Mouse (Mus musculus) CH12.LX (cell line): ENCODE data around the gene Tekt3. TPM values are rescaled to one million over a fixed set of nuclear protein-coding genes. Genes with fewer than 3 reads are reported as not detected.

ENCODE experiments used
- DNase-seq: peaks from one replicate; pipeline ENCODE4 v3.0.0-alpha.2; 2013; ENCODE audit errors: extremely low read depth
- H3K27ac ChIP-seq: 2 replicates; pipeline ENCODE4 v1.5.1; 2012; ENCODE audit warnings: low read depth, mild to moderate bottlenecking, control low read depth, moderate library complexity; ENCODE audit not compliant: insufficient read depth
- H3K27me3 ChIP-seq: replicated peaks from 2 replicates; pipeline ENCODE3; 2012; ENCODE audit warnings: inconsistent platforms
- H3K36me3 ChIP-seq, 2 experiments: replicated peaks in 1 of 2; 2 replicates each; pipeline versions ENCODE3 to v1.6.1; 2012; ENCODE audit warnings: inconsistent platforms in 1 of 2, low read length in 1 of 2, mild to moderate bottlenecking in 1 of 2, mixed read lengths in 1 of 2, moderate library complexity in 1 of 2; ENCODE audit not compliant: control insufficient read depth in 1 of 2, insufficient read depth in 1 of 2
- H3K4me1 ChIP-seq, 2 experiments: 2 replicates each; pipeline ENCODE4 v1.6.1; 2012; ENCODE audit warnings: inconsistent platforms in 1 of 2, moderate library complexity in 1 of 2; ENCODE audit not compliant: insufficient read depth in 2 of 2, control insufficient read depth in 1 of 2
- H3K4me2 ChIP-seq: 2 replicates; pipeline ENCODE4 v1.6.1; 2012; ENCODE audit warnings: low read depth, mild to moderate bottlenecking, control low read depth; ENCODE audit not compliant: poor library complexity, insufficient read depth, severe bottlenecking
- H3K4me3 ChIP-seq, 3 experiments: fragments of 150-350 bp in 1 of 3; sonication (generic) in 1 of 3; replicated peaks in 1 of 3; 2 replicates each; pipeline versions ENCODE3 to v1.5.1; 2011 to 2012; ENCODE audit warnings: low read depth in 2 of 3, low read length in 2 of 3, mild to moderate bottlenecking in 2 of 3, moderate library complexity in 2 of 3, control low read depth in 1 of 3, improper control_type of control experiment in 1 of 3, inconsistent platforms in 1 of 3, mixed read lengths in 1 of 3; ENCODE audit not compliant: poor library complexity in 1 of 3
- H3K79me2 ChIP-seq: replicated peaks from 2 replicates; pipeline ENCODE4 v1.6.1; 2012; ENCODE audit warnings: mild to moderate bottlenecking, moderate library complexity; ENCODE audit not compliant: control insufficient read depth, poor library complexity, insufficient read depth, severe bottlenecking; ENCODE audit errors: extremely low read depth
- H3K9ac ChIP-seq: 2 replicates; pipeline ENCODE4 v1.6.1; 2012; ENCODE audit warnings: low read depth, mild to moderate bottlenecking, control low read depth, moderate library complexity; ENCODE audit not compliant: insufficient read depth
- H3K9me3 ChIP-seq: replicated peaks from 2 replicates; pipeline ENCODE3; 2012; ENCODE audit warnings: low read length, inconsistent platforms, mixed read lengths
- BHLHE40 ChIP-seq: IDR thresholded peaks from 2 replicates; pipeline ENCODE4 v1.6.1; 2011; ENCODE audit warnings: mild to moderate bottlenecking, low read depth, low read length, improper control_type of control experiment
- CHD2 ChIP-seq: IDR thresholded peaks from 2 replicates; pipeline ENCODE4 v1.6.1; 2011; ENCODE audit warnings: low read length, improper control_type of control experiment
- E2F4 ChIP-seq: IDR thresholded peaks from 2 replicates; pipeline ENCODE4 v1.6.1; 2011; ENCODE audit warnings: low read depth, low read length, improper control_type of control experiment; ENCODE audit not compliant: insufficient replicate concordance
- ELF1 ChIP-seq: IDR thresholded peaks from 2 replicates; pipeline ENCODE4 v1.6.1; 2014; ENCODE audit warnings: low read depth, mild to moderate bottlenecking, inconsistent platforms, low read length, improper control_type of control experiment
- EP300 ChIP-seq: IDR thresholded peaks from 2 replicates; pipeline ENCODE4 v1.6.1; 2011; ENCODE audit warnings: low read length, improper control_type of control experiment
- IRF4 ChIP-seq: IDR thresholded peaks from 2 replicates; pipeline ENCODE4 v1.6.1; 2014; ENCODE audit warnings: low read depth, mild to moderate bottlenecking, inconsistent platforms, low read length, improper control_type of control experiment
- KAT2A ChIP-seq: IDR thresholded peaks from 2 replicates; pipeline ENCODE4 v1.6.1; 2012; ENCODE audit warnings: low read length, improper control_type of control experiment, inconsistent platforms; ENCODE audit not compliant: insufficient replicate concordance
- MAFK ChIP-seq: IDR thresholded peaks from 2 replicates; pipeline ENCODE4 v1.6.1; 2011; ENCODE audit warnings: low read length, improper control_type of control experiment; ENCODE audit not compliant: insufficient replicate concordance
- MAX ChIP-seq: IDR thresholded peaks from 2 replicates; pipeline ENCODE4 v1.6.1; 2011; ENCODE audit warnings: low read length, improper control_type of control experiment
- MXI1 ChIP-seq: IDR thresholded peaks from 2 replicates; pipeline ENCODE4 v1.6.1; 2011; ENCODE audit warnings: mild to moderate bottlenecking, low read depth, low read length, improper control_type of control experiment
- NELFE ChIP-seq: IDR thresholded peaks from 2 replicates; pipeline ENCODE4 v1.6.1; 2011; ENCODE audit warnings: low read depth, low read length, improper control_type of control experiment
- RAD21 ChIP-seq: IDR thresholded peaks from 2 replicates; pipeline ENCODE4 v1.6.1; 2011; ENCODE audit warnings: low read depth, mild to moderate bottlenecking, low read length, improper control_type of control experiment, moderate library complexity
- RCOR1 ChIP-seq: conservative IDR thresholded peaks from 2 replicates; pipeline ENCODE4 v1.6.1; 2012; ENCODE audit warnings: low read depth, mild to moderate bottlenecking, inconsistent platforms, low read length, improper control_type of control experiment
- SIN3A ChIP-seq: IDR thresholded peaks from 2 replicates; pipeline ENCODE4 v1.6.1; 2012; ENCODE audit warnings: low read length, improper control_type of control experiment, inconsistent platforms
- TBP ChIP-seq: conservative IDR thresholded peaks from 2 replicates; pipeline ENCODE4 v1.6.1; 2011; ENCODE audit warnings: low read depth, low read length, improper control_type of control experiment
- TCF12 ChIP-seq: IDR thresholded peaks from 2 replicates; pipeline ENCODE4 v1.6.1; 2014; ENCODE audit warnings: low read depth, mild to moderate bottlenecking, inconsistent platforms, low read length, improper control_type of control experiment
- UBTF ChIP-seq: IDR thresholded peaks from 2 replicates; pipeline ENCODE4 v1.6.1; 2012; ENCODE audit warnings: low read depth, mild to moderate bottlenecking, inconsistent platforms, low read length, improper control_type of control experiment, moderate library complexity
- USF1 ChIP-seq: IDR thresholded peaks from 2 replicates; pipeline ENCODE4 v1.6.1; 2014; ENCODE audit warnings: low read depth, mild to moderate bottlenecking, inconsistent platforms, low read length, improper control_type of control experiment
- ZC3H11A ChIP-seq: IDR thresholded peaks from 2 replicates; pipeline ENCODE4 v1.6.1; 2012; ENCODE audit warnings: low read depth, mild to moderate bottlenecking, inconsistent platforms, low read length, improper control_type of control experiment
- ZNF384 ChIP-seq: IDR thresholded peaks from 2 replicates; pipeline ENCODE4 v1.6.1; 2012; ENCODE audit warnings: low read depth, low read length, improper control_type of control experiment, inconsistent platforms
- dilution Hi-C: fragments of 300-500 bp; cut with MboI; formaldehyde crosslinking; loops from 2 replicates; pipeline ENCODE4 v1.14.3; 2020; ENCODE audit warnings: low sequenced_read_pairs; ENCODE audit not compliant: extremely low pct_unique_long_range_greater_than_20kb, extremely low pct_ligation_motif_present
- in situ Hi-C: fragments of 300-500 bp; cut with MboI; formaldehyde crosslinking; loops from 3 replicates; pipeline ENCODE4 v1.14.3; 2019; ENCODE audit warnings: low sequenced_read_pairs, low pct_ligation_motif_present, low pct_unique_long_range_greater_than_20kb, mixed read lengths
- polyA plus RNA-seq: library from polyadenylated mRNA; unstranded; fragments of >175 nt; gene quantifications from 2 replicates; pipeline ENCODE4 v1.2.1, GENCODE M21; 2012; ENCODE audit warnings: low read depth; ENCODE audit not compliant: insufficient read length
- total RNA-seq, 2 experiments: library from RNA; depleted of rRNA; stranded (reverse); fragments of 300-350 nt in 1 of 2; fragments of >200 nt in 1 of 2; gene quantifications; 2 replicates each; pipeline ENCODE4 v1.2.3; 2012 to 2014

Tekt3 gene
- total and polyA plus RNA-seq, 3 experiments: not detected

GRCm38 (mm10) chr11:63051041-63051440 is 10.4 kb upstream of the Tekt3 start:
- in situ Hi-C loops (no loop called here), dilution Hi-C loops (no loop called here)
- Histone ChIP-seq H3K79me2 (no peaks in the 10 kb centered on the region), H3K4me3 (no peak overlapping the region), H3K36me3 (peaks cover 0 to 3% of the 10 kb centered on the region in 2 experiments), H3K9me3 (no peaks in the 10 kb centered on the region), H3K27me3 (no peaks in the 10 kb centered on the region), H3K4me2 (no peak overlapping the region), H3K9ac (no peak overlapping the region), H3K27ac (no peak overlapping the region), H3K4me1 (peaks cover 13 to 33% of the 10 kb centered on the region in 2 experiments)
- peak; percentile 57 for DNase-seq
- TF ChIP-seq SIN3A: no peak
- no peak for TF ChIP-seq USF1
- TF ChIP-seq UBTF: no peak
- no peak for TF ChIP-seq CHD2
- no peak for TF ChIP-seq TBP
- TF ChIP-seq EP300: 0 out of 2 replicates have a peak, but pooled peaks have one; percentile 38
- no peak for TF ChIP-seq RCOR1
- TF ChIP-seq RAD21: no peak
- no peak for TF ChIP-seq MAFK
- no peak for TF ChIP-seq MAX
- TF ChIP-seq KAT2A: no peak
- no peak for TF ChIP-seq BHLHE40
- no peak for TF ChIP-seq MXI1
- TF ChIP-seq ZC3H11A: no peak
- TF ChIP-seq E2F4: no peak
- no peak for TF ChIP-seq ZNF384
- TF ChIP-seq IRF4: peak; percentile 39
- TF ChIP-seq TCF12: no peak
- peak; percentile 39; the same call in 1 of the 2 replicates for TF ChIP-seq ELF1

GRCm38 (mm10) chr11:63051996-63052395 is 9.5 kb upstream of the Tekt3 start:
- H3K9ac ChIP-seq: no peak overlapping the region
- no peak overlapping the region for H3K27ac ChIP-seq
- H3K36me3 ChIP-seq: peaks cover 0 to 3% of the 10 kb centered on the region in 2 experiments
- no peak for DNase-seq
- dilution Hi-C loops (no loop called here), in situ Hi-C loops (no loop called here)
- no peaks in the 10 kb centered on the region for H3K79me2 ChIP-seq
- H3K4me3 ChIP-seq: no peak overlapping the region
- H3K27me3 ChIP-seq: no peaks in the 10 kb centered on the region
- H3K4me1 ChIP-seq: peaks cover 8 to 24% of the 10 kb centered on the region in 2 experiments
- H3K9me3 ChIP-seq: no peaks in the 10 kb centered on the region
- H3K4me2 ChIP-seq: no peak overlapping the region
- TF ChIP-seq TCF12 (no peak), NELFE (no peak), CHD2 (no peak)
